Mouse (Mus musculus) megakaryocyte progenitor cell, adult 5-6 weeks (primary cell): Measurements from ENCODE around the gene Slc20a1. TPM values are rescaled to one million over a fixed set of nuclear protein-coding genes. Genes with fewer than 3 reads are reported as not detected.

Source experiments
- ATAC-seq: replicated peaks from 2 replicates; pipeline ENCODE4 v1.8.0; 2016; ENCODE audit warnings: mild to moderate bottlenecking, moderate TSS enrichment, inconsistent platforms; ENCODE audit not compliant: poor library complexity
- total RNA-seq, 2 experiments: library from RNA; stranded (forward) in 1 of 2; stranded (reverse) in 1 of 2; fragments of 157-497, 149-512 nt in 1 of 2; fragments of 200-1000 nt in 1 of 2; gene quantifications; 2 replicates each; pipeline versions ENCODE4 v1.2.3 to v1.2.4; 2015 to 2017

The Slc20a1 gene
- total RNA-seq, 2 experiments from 2014 or later: 33.5 to 69.5 TPM

DNA sequence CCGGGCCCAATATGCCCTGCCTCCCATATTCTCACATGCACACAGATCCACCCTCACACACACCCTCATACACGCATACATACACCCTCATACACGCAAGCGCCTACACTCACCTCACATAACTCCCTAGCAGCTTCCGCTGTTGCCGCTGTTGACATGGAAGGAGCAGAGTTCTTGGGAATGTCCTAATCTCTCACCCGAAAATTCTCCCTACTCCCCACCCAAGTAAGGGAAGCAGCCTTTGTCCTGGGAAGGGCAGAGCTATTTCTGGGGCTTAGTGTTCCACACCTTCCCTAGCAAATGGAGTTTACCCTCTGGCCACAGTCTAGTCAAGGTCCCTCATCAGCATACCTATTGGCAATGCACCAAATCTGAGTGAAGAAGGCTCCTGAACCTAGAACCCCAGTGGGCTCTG lies 49.1 kb downstream of the Slc20a1 start:
- ATAC-seq: no peak

DNA sequence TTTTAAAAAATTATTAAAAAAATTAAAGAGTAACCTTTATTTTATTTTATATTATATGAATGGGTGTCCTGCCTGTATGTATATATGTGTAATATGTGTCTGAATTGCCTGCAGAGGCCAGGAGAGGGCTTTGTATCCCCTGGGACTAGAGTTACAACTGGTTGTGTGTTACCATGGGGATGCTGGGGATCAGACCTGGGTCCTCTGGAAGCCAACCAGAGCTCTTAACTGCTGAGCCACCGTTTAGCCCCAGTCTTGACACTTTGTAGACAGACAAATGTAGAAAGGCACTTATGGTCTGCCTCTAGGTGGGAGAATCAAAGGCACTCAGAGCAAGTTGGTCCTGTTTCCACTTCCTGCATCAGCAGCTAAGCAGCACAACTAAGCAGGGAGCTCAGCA lies 50.8 kb downstream of the Slc20a1 start:
- no peak for ATAC-seq

DNA sequence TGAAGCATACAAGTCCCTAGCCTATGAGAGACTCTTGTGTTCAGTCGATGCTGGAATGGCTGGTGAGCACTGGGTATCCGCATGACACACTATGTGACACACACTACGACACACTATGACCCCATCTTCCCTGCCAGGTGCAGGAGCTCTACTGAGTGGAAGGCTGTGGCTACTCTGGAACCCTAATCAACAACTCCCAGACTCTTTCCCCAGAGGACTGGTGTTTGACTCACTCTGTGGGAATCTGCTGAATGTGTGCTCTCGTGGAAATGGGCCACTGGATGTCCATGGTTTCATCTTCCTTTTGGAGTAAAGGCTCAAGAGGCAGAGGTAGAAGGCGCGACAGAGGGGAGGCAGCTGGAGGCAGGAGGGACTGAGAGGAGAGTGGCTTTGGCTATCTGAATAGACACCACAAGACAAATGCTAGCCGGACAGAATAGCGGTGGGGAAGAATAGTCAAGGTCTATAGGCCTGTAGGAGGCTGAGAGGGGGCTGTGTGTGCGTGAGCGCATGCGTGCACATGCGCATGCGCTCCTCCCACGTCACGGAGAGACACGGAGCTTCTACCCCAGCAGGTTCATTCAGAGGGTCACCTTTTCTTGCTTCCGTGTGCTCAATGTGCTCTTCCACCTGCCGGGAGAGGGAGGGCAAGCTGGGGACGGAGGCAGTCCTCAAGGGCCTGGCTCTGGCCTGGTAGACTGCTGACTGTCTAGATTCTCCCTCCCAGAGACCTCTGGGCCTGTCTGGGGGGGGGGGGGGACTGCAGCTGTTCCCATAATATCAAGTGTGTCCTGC lies 54.5 kb downstream of the Slc20a1 start:
- no peak for ATAC-seq

DNA sequence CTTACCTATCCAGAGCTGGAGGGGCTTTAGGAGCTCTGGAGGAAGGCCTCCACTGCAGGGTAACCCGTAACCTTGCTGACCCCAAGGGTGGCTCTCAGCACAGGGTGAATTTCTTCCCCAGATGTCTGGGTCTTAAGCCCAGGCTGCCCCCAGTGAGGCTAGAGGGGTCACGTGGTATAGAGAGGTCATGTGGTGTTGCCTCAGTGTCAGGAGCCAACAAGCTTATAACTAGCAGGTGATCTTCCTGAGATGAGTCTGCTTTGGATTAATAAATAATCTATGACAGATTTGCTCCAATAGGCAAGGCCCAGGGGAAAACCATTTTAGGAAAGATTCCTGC lies 55.0 kb downstream of the Slc20a1 start:
- no peak for ATAC-seq

DNA sequence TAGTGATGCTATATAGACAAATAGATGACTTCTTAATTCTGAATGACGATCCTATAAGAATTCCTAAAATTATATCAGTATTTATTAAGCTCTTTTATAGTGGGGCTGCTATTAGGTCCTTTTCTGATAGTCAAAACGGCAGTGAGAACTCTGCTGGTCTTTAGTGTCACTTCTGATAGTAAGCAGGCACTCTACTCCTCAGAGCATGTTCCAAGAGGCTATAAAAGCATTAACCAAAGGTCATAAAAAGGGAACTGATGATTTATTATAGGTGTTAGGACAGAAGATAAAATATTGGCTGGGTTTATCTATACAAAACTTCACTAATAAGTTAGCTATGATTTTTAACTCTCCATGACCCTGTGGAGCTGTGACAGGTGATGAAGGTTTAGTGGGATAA lies 55.5 kb downstream of the Slc20a1 start:
- no peak for ATAC-seq

DNA sequence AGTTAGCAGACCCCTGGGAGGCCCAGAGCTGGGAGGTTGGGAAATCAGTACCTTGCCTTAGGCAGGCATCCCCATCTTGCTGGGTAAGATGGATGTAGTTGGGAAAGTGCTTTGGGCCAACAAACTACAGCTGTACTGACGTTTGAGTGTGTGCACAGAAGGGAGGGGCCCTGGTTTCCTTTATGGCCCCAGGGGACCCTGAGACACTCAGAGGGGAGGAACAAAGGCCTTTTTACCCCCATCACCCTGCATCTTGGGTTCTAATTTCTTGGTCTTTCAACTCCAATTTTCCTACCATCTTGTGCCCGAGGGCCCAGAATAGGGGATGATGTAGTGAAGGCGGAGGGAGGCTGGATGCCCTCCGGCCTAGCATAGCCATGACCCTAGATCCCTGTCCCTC lies 57.4 kb downstream of the Slc20a1 start:
- ATAC-seq: no peak

DNA sequence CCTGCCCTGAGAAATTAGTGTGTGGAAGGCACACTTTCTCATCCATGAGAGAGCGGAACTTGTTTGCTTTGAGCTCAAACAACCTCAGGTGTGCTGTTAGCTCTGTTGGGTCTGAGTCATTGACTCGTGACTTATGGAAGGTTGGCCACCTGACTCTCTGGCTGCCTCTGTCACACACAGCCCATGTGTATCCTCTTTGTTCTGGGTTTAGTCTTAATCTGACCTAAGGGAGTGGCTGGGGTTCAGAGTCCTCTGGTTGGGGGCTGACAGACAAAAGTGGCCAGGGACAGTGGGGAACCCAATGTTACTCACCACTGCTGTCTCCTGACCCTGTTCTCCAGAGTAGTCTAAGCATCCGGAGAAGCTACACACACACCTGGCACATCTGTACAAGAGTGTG lies 59.5 kb downstream of the Slc20a1 start:
- no peak for ATAC-seq

DNA sequence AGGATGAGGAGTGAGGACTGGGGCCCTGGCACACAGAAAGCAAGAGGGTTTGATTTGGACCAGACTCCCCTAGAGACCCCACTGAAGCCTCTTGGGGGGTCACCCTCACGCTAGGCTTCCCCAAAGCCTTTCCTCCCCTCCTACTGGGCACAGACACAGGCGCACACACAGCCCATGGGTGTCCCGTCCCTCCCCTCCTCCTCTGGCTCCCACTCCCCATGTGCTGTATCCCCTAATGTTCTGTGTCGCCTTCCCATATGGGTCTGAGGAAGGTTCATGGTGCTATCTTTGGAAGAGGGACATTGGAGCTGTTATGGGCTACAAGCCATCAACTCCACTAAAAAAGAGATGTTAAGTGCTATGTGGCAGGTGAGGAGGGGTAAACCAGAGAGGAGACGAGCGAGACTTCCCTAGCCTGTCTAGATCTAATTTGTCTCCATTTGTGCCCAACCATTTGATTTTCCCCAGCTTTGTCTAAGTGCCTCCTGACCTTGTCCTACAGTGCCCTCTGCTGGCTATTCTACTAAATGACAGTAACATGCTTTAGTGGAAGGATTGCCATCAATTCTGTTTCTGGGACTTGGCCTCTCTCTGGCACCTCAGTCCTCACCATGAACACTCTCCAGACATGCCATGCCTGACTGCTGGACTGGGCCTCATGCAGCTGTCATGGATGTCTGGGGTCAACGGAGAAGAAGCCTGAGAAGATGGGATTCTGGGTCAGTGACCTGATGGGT lies 60.1 kb downstream of the Slc20a1 start:
- ATAC-seq: peak; percentile 87

DNA sequence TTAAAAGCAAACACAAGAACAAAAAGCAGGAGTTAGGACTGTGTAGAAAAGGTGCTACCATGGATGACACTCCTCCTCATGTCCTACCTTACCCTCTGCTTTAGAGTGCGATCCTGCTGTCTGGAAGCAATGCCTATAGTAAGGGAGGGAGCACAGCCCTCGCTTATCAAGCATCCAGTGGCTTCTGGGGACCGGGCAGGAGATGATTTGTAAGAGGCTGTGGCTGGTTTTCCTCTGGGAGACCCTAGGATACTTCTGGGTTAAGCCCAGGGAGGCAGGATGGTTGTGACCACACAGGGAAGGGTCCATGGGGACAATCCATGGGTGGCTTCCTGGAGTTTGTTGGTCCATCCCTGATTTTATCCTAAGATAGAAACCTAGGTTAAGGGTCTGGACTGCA lies 62.1 kb downstream of the Slc20a1 start:
- no peak for ATAC-seq

Other genes with a start within 250 kb of the Slc20a1 start
- 3.4 and 4.2 TPM in 2 replicates for gene Zc3h6, start 231.4 kb upstream of the Slc20a1 start, total RNA-seq (2015)
- gene Zc3h6, start 231.4 kb upstream of the Slc20a1 start, total RNA-seq (2017): 1.2 and 3.4 TPM in 2 replicates
- gene Gm10762, start 231.0 kb upstream of the Slc20a1 start, total RNA-seq (2015): 8.0 and 9.8 TPM in 2 replicates
- gene Gm10762, start 231.0 kb upstream of the Slc20a1 start, total RNA-seq (2017): 5.0 and 5.5 TPM in 2 replicates
- gene Vinac1, start 150.6 kb upstream of the Slc20a1 start, total RNA-seq (2015): not detected in 2 replicates
- not detected in 2 replicates for gene Vinac1, start 150.6 kb upstream of the Slc20a1 start, total RNA-seq (2017)
- 2.5 and 2.7 TPM in 2 replicates for gene Ttl, start 132.8 kb upstream of the Slc20a1 start, total RNA-seq (2015)
- gene Ttl, start 132.8 kb upstream of the Slc20a1 start, total RNA-seq (2017): 3.0 and 4.9 TPM in 2 replicates
- 19.9 and 24.2 TPM in 2 replicates for gene Polr1b, start 97.8 kb upstream of the Slc20a1 start, total RNA-seq (2015)
- 40.6 and 42.3 TPM in 2 replicates for gene Polr1b, start 97.8 kb upstream of the Slc20a1 start, total RNA-seq (2017)
- 15.7 and 19.4 TPM in 2 replicates for gene Chchd5, start 69.1 kb upstream of the Slc20a1 start, total RNA-seq (2015)
- gene Chchd5, start 69.1 kb upstream of the Slc20a1 start, total RNA-seq (2017): 16.8 and 17.8 TPM in 2 replicates
- 89.0 and 91.6 TPM in 2 replicates for gene Ckap2l, start 98.4 kb downstream of the Slc20a1 start, total RNA-seq (2015)
- 58.9 and 59.7 TPM in 2 replicates for gene Ckap2l, start 98.4 kb downstream of the Slc20a1 start, total RNA-seq (2017)
- not detected in 2 replicates for gene Il1a, start 111.2 kb downstream of the Slc20a1 start, total RNA-seq (2015)
- not detected in 2 replicates for gene Il1a, start 111.2 kb downstream of the Slc20a1 start, total RNA-seq (2017)
- gene Il1b, start 172.4 kb downstream of the Slc20a1 start, total RNA-seq (2015): 1.4 and 1.8 TPM in 2 replicates
- gene Il1b, start 172.4 kb downstream of the Slc20a1 start, total RNA-seq (2017): 0.37 and 0.96 TPM in 2 replicates